8 mouse cellular contexts compared by ENCODE assay signal in the genomic region with DNA sequence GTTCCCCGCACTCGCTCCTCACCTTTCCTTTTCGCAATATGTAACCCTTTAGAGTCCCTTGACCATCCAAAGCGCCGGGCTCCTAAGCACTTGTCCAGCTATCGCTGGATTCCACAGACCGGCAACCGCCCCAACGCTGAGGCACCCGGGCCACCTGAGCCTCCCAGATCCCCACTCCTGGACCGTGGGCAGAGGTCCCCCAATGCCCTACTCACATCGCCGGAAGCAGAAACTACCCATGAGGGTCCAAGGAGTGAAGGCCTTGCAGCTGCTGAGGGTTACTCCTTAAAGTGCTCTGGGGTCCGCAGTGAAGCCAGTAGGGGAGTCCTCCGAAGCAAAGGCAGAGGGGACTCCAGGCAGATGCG. TPM values are rescaled to one million over a fixed set of nuclear protein-coding genes. Genes with fewer than 3 reads are reported as not detected.
DNase-seq lines count a peak whose midpoint lies in the region; ATAC-seq lines count a peak whose summit lies in the region.

No protein-coding gene starts in this region.

- H3K27me3 ChIP-seq in kidney, embryonic 14.5 days (ENCODE audit: control insufficient read depth, insufficient read depth, low read length) = peaks cover 36% of the 10 kb centered on the region
- peaks cover 24% of the 10 kb centered on the region for H3K27me3 ChIP-seq in embryonic facial prominence, embryonic 11.5 days (ENCODE audit: control insufficient read depth, insufficient read depth, low read length)
- H3K27me3 ChIP-seq in hindbrain, embryonic 13.5 days = no peaks in the 10 kb centered on the region
- peaks cover 38% of the 10 kb centered on the region for H3K27me3 ChIP-seq in liver, embryonic 15.5 days
- H3K27me3 ChIP-seq in stomach, embryonic 15.5 days (replicated peaks) = peaks cover 8% of the 10 kb centered on the region

- H3K4me3 ChIP-seq in kidney, embryonic 14.5 days (ENCODE audit: low read length) = peak overlapping the region; percentile 58
- H3K4me3 ChIP-seq in embryonic facial prominence, embryonic 11.5 days (ENCODE audit: low read depth, low read length) = peak overlapping the region; percentile 59
- peak overlapping the region; percentile 90 for H3K4me3 ChIP-seq in hindbrain, embryonic 13.5 days
- peak overlapping the region; percentile 20 for H3K4me3 ChIP-seq in liver, embryonic 15.5 days (replicated peaks)
- peak overlapping the region; percentile 66 for H3K4me3 ChIP-seq in stomach, embryonic 15.5 days (replicated peaks)

- H3K27ac ChIP-seq in kidney, embryonic 14.5 days (ENCODE audit: low read depth, low read length) = no peak overlapping the region
- H3K27ac ChIP-seq in embryonic facial prominence, embryonic 11.5 days (replicated peaks; ENCODE audit: low read depth, low read length) = no peak overlapping the region
- peak overlapping the region; percentile 94 for H3K27ac ChIP-seq in hindbrain, embryonic 13.5 days
- no peak overlapping the region for H3K27ac ChIP-seq in liver, embryonic 15.5 days (replicated peaks)
- H3K27ac ChIP-seq in stomach, embryonic 15.5 days = peak overlapping the region; percentile 28; the same call in 1 of the 2 replicates

- no peaks in the 10 kb centered on the region for H3K36me3 ChIP-seq in kidney, embryonic 14.5 days (ENCODE audit: control insufficient read depth, insufficient read depth, low read length)
- H3K36me3 ChIP-seq in embryonic facial prominence, embryonic 11.5 days (replicated peaks; ENCODE audit: control insufficient read depth, insufficient read depth, low read depth, low read length) = no peaks in the 10 kb centered on the region
- H3K36me3 ChIP-seq in hindbrain, embryonic 13.5 days = no peaks in the 10 kb centered on the region
- H3K36me3 ChIP-seq in liver, embryonic 15.5 days (replicated peaks) = no peaks in the 10 kb centered on the region
- H3K36me3 ChIP-seq in stomach, embryonic 15.5 days = no peaks in the 10 kb centered on the region

- peak; percentile 43; the same call in 1 of the 2 replicates for ATAC-seq in kidney, embryonic 14.5 days (ENCODE audit: low FRiP score, low TSS enrichment)
- no peak for ATAC-seq in embryonic facial prominence, embryonic 11.5 days (replicated peaks; ENCODE audit: insufficient number of reproducible peaks, low FRiP score, low TSS enrichment, low read depth)
- ATAC-seq in hindbrain, embryonic 13.5 days (ENCODE audit: low FRiP score) = peak; percentile 43; the same call in 1 of the 2 replicates
- ATAC-seq in liver, embryonic 15.5 days (ENCODE audit: insufficient read depth) = no peak
- ATAC-seq in stomach, embryonic 15.5 days (ENCODE audit: insufficient read depth, low FRiP score, low read depth) = peak; percentile 27; the same call in 1 of the 2 replicates

- H3K9ac ChIP-seq in kidney, embryonic 14.5 days (ENCODE audit: low read depth, low read length) = peak overlapping the region; percentile 47
- peak overlapping the region; percentile 63 for H3K9ac ChIP-seq in embryonic facial prominence, embryonic 11.5 days (replicated peaks; ENCODE audit: low read length)
- H3K9ac ChIP-seq in hindbrain, embryonic 13.5 days = peak overlapping the region; percentile 95
- H3K9ac ChIP-seq in liver, embryonic 15.5 days = no peak overlapping the region
- peak overlapping the region; percentile 51 for H3K9ac ChIP-seq in stomach, embryonic 15.5 days

- DNase-seq in kidney, postnatal 25 days = no peak
- peak; percentile 31 for DNase-seq in embryonic facial prominence, embryonic 11.5 days (ENCODE audit: low spot score)
- DNase-seq in T-cell, adult 2 months (ENCODE audit: low spot score) = no peak
- DNase-seq in urinary bladder, postnatal 10 days (ENCODE audit: low spot score) = no peak

- H3K4me1 ChIP-seq in kidney, embryonic 14.5 days (ENCODE audit: control insufficient read depth, insufficient read depth, low read length) = peaks cover 16% of the 10 kb centered on the region
- H3K4me1 ChIP-seq in embryonic facial prominence, embryonic 11.5 days (ENCODE audit: control insufficient read depth, insufficient read depth, low read length) = no peaks in the 10 kb centered on the region
- H3K4me1 ChIP-seq in hindbrain, embryonic 13.5 days (replicated peaks) = peaks cover 24% of the 10 kb centered on the region
- no peaks in the 10 kb centered on the region for H3K4me1 ChIP-seq in liver, embryonic 15.5 days (replicated peaks)
- peaks cover 13% of the 10 kb centered on the region; the same call in 1 of the 2 replicates for H3K4me1 ChIP-seq in stomach, embryonic 15.5 days

- WGBS in kidney, embryonic 14.5 days = under 1% methylated on average over 16 of the region's 16 CpGs
- 0% methylated on average over 16 of the region's 16 CpGs for WGBS in embryonic facial prominence, embryonic 11.5 days
- under 1% methylated on average over 16 of the region's 16 CpGs for WGBS in hindbrain, embryonic 13.5 days
- under 1% methylated on average over 16 of the region's 16 CpGs for WGBS in liver, embryonic 15.5 days (ENCODE audit: insufficient replicate concordance)
- 1% methylated on average over 16 of the region's 16 CpGs for WGBS in stomach, embryonic 15.5 days

- H3K4me2 ChIP-seq in kidney, embryonic 14.5 days (replicated peaks; ENCODE audit: low read depth, low read length) = peak overlapping the region; percentile 100
- H3K4me2 ChIP-seq in embryonic facial prominence, embryonic 11.5 days (ENCODE audit: low read depth, low read length) = peak overlapping the region; percentile 98
- peak overlapping the region; percentile 78 for H3K4me2 ChIP-seq in hindbrain, embryonic 13.5 days
- H3K4me2 ChIP-seq in liver, embryonic 15.5 days = peak overlapping the region; percentile 49
- peak overlapping the region; percentile 99 for H3K4me2 ChIP-seq in stomach, embryonic 15.5 days

- H3K9me3 ChIP-seq in kidney, embryonic 14.5 days (ENCODE audit: control insufficient read depth, low read length) = no peaks in the 10 kb centered on the region
- no peaks in the 10 kb centered on the region for H3K9me3 ChIP-seq in embryonic facial prominence, embryonic 11.5 days (replicated peaks; ENCODE audit: control insufficient read depth, low read length)
- no peaks in the 10 kb centered on the region for H3K9me3 ChIP-seq in hindbrain, embryonic 13.5 days
- no peaks in the 10 kb centered on the region for H3K9me3 ChIP-seq in liver, embryonic 15.5 days (replicated peaks)
- no peaks in the 10 kb centered on the region for H3K9me3 ChIP-seq in stomach, embryonic 15.5 days

RNA-seq across cellular contexts. Expression of gene Lrrc7, which starts 1.1 kb away (rescaled TPM):
- 0.23 and 0.32 TPM in 2 replicates for polyA plus RNA-seq in kidney, embryonic 14.5 days (2014; fragmentation: Nextera tagmentation; extraction: Ambion mirVana)
- polyA plus RNA-seq in embryonic facial prominence, embryonic 11.5 days (2014; fragmentation: Nextera tagmentation; extraction: Ambion mirVana) = 0.58 and 0.77 TPM in 2 replicates
- 11.5 and 12.2 TPM in 2 replicates for polyA plus RNA-seq in hindbrain, embryonic 13.5 days (2015; fragmentation: Nextera tagmentation; extraction: Ambion mirVana)
- polyA plus RNA-seq in liver, embryonic 15.5 days (2015; fragmentation: Nextera tagmentation; extraction: Ambion mirVana) = 0.05 TPM in 1 of 2 replicates, not detected in the other
- polyA plus RNA-seq in stomach, embryonic 15.5 days (2015; fragmentation: Nextera tagmentation; extraction: Ambion mirVana) = 2.2 and 2.4 TPM in 2 replicates

Comparison
In these comparisons a context has a peak if more than half of its experiments do, and no peak if none do; other contexts are left out.
1. ATAC-seq: peak in kidney, embryonic 14.5 days (single experiment), hindbrain, embryonic 13.5 days (single experiment) and stomach, embryonic 15.5 days (single experiment); none in embryonic facial prominence, embryonic 11.5 days (single experiment) and liver, embryonic 15.5 days (single experiment).
2. H3K27ac ChIP-seq: peak in hindbrain, embryonic 13.5 days (single experiment) and stomach, embryonic 15.5 days (single experiment); none in kidney, embryonic 14.5 days (single experiment), embryonic facial prominence, embryonic 11.5 days (single experiment) and liver, embryonic 15.5 days (single experiment).
3. H3K4me2 ChIP-seq: peak in every context shown above with its lines; median percentile 100 in kidney, embryonic 14.5 days; 99 in stomach, embryonic 15.5 days; 98 in embryonic facial prominence, embryonic 11.5 days; 78 in hindbrain, embryonic 13.5 days; 49 in liver, embryonic 15.5 days.
4. H3K4me3 ChIP-seq: peak in every context shown above with its lines; median percentile 90 in hindbrain, embryonic 13.5 days; 66 in stomach, embryonic 15.5 days; 59 in embryonic facial prominence, embryonic 11.5 days; 58 in kidney, embryonic 14.5 days; 20 in liver, embryonic 15.5 days.